Mouse (Mus musculus) hindbrain, embryonic 16.5 days (tissue): ENCODE measurements around the gene Ctsl. TPM values are rescaled to one million over a fixed set of nuclear protein-coding genes. Genes with fewer than 3 reads are reported as not detected.
A peak's percentile ranks its signal among the peaks of the same experiment; 100 is the strongest.

Experiments
- ATAC-seq: fragments of 200-750 bp; cut with Nextera tagmentation; 2 replicates; pipeline ENCODE4 v1.8.0; 2017; ENCODE audit warnings: moderate TSS enrichment, moderate library complexity
- H3K27ac ChIP-seq: fragments of 300-500 bp; sonication (generic); 2 replicates; pipeline ENCODE4 v1.5.1; 2014; ENCODE audit warnings: low read depth, mild to moderate bottlenecking, control low read depth, low read length, moderate library complexity
- H3K27me3 ChIP-seq: fragments of 300-500 bp; sonication (generic); replicated peaks from 2 replicates; pipeline ENCODE4 v1.6.1; 2014; ENCODE audit warnings: low read length; ENCODE audit not compliant: control insufficient read depth, insufficient read depth
- H3K36me3 ChIP-seq: fragments of 300-500 bp; sonication (generic); 2 replicates; pipeline ENCODE4 v1.6.1; 2014; ENCODE audit warnings: mild to moderate bottlenecking, low read length, moderate library complexity, mixed read lengths; ENCODE audit not compliant: control insufficient read depth, insufficient read depth
- H3K4me1 ChIP-seq: fragments of 300-500 bp; sonication (generic); 2 replicates; pipeline ENCODE4 v1.6.1; 2014; ENCODE audit warnings: low read depth, low read length; ENCODE audit not compliant: control insufficient read depth, insufficient read depth
- H3K4me2 ChIP-seq: fragments of 300-500 bp; sonication (generic); 2 replicates; pipeline ENCODE4 v1.6.1; 2014; ENCODE audit warnings: mild to moderate bottlenecking, low read length, control low read depth, moderate library complexity
- H3K4me3 ChIP-seq: fragments of 300-500 bp; sonication (generic); 2 replicates; pipeline ENCODE4 v1.5.1; 2014; ENCODE audit warnings: mild to moderate bottlenecking, low read length, control low read depth, moderate library complexity
- H3K9ac ChIP-seq: fragments of 300-500 bp; sonication (generic); 2 replicates; pipeline ENCODE4 v1.6.1; 2014; ENCODE audit warnings: low read depth, mild to moderate bottlenecking, control low read depth, low read length, moderate library complexity
- H3K9me3 ChIP-seq: fragments of 300-500 bp; sonication (generic); 2 replicates; pipeline ENCODE4 v1.6.1; 2014; ENCODE audit warnings: mild to moderate bottlenecking, low read length, moderate library complexity; ENCODE audit not compliant: control insufficient read depth
- WGBS: fragments of 180-500 bp; shearing (Covaris S2); extraction: QIAGEN DNeasy Blood & Tissue Kit; methylation state at CpG from one replicate; pipeline ENCODE4 v1.1.7; 2014; 5-methylcytosine and 5-hydroxymethylcytosine counted together
- polyA plus RNA-seq: library from polyadenylated mRNA; unstranded; fragments of >200 nt; fragmentation: Nextera tagmentation; extraction: Ambion mirVana; gene quantifications from 2 replicates; pipeline ENCODE4 v1.2.1, GENCODE M21; 2015

Ctsl gene
- polyA plus RNA-seq, 1 experiment from 2014 or later, result 197 TPM

- ATAC-seq, result peak; percentile 94
- WGBS, result under 1% methylated on average over 68 of the region's 74 CpGs
Measured at GRCm38 (mm10) chr13:64312024-64312915, 58.4 kb downstream of the Ctsl start, which contains the start of gene Aaed1. Gene Aaed1, minus strand, starts transcription at chr13:64312710.

DNA sequence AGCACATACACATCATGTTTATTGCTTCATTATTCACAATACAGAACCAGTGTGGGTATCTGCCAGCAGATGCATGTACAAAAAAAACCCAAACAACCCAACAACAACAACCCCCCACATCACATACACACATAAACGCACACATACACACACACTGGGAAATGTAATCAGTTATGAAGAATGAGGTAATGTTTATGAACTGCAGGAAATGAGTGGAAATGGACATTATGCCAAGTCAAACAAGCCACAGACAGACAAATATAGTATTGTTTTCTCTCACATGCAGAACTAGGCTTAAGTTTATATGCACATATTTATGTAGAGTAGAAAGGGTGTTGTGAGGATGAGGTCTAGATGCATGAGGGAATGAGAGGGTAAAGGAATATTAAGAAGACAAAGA lies 59.4 kb downstream of the Ctsl start:
- peaks cover 7% of the 10 kb centered on the region for H3K4me1 ChIP-seq
- H3K27ac ChIP-seq, result no peak overlapping the region
- H3K4me2 ChIP-seq, result peak overlapping the region; percentile 71
- no peak overlapping the region for H3K9ac ChIP-seq
- no peaks in the 10 kb centered on the region for H3K9me3 ChIP-seq
- 71% methylated on average over 1 of the region's 1 CpGs for WGBS
- H3K36me3 ChIP-seq, result no peaks in the 10 kb centered on the region
- H3K4me3 ChIP-seq, result peak overlapping the region; percentile 78; the same call in 1 of the 2 replicates
- no peaks in the 10 kb centered on the region for H3K27me3 ChIP-seq
- no peak for ATAC-seq

More at GRCm38 (mm10) chr13:64312024-64312915, 58.4 kb downstream of the Ctsl start, which contains the start of gene Aaed1:
- Histone ChIP-seq H3K27ac (peak within 1 kb of the TSS; percentile 87), H3K9me3 (no peaks in the 10 kb centered on the region), H3K9ac (peak within 1 kb of the TSS; percentile 76), H3K4me2 (peak within 1 kb of the TSS; percentile 71), H3K4me3 (peak within 1 kb of the TSS; percentile 78), H3K27me3 (no peaks in the 10 kb centered on the region), H3K36me3 (no peaks in the 10 kb centered on the region), H3K4me1 (peaks cover 7% of the 10 kb centered on the region)

GRCm38 (mm10) chr13:64310585-64310984 lies 60.1 kb downstream of the Ctsl start:
- 82% methylated on average over 6 of the region's 6 CpGs for WGBS
- H3K27me3 ChIP-seq, result no peaks in the 10 kb centered on the region
- H3K4me2 ChIP-seq, result no peak overlapping the region
- H3K9me3 ChIP-seq, result no peaks in the 10 kb centered on the region
- peaks cover 7% of the 10 kb centered on the region for H3K4me1 ChIP-seq
- no peak overlapping the region for H3K4me3 ChIP-seq
- ATAC-seq, result no peak
- H3K9ac ChIP-seq, result no peak overlapping the region
- no peak overlapping the region for H3K27ac ChIP-seq
- no peaks in the 10 kb centered on the region for H3K36me3 ChIP-seq

DNA sequence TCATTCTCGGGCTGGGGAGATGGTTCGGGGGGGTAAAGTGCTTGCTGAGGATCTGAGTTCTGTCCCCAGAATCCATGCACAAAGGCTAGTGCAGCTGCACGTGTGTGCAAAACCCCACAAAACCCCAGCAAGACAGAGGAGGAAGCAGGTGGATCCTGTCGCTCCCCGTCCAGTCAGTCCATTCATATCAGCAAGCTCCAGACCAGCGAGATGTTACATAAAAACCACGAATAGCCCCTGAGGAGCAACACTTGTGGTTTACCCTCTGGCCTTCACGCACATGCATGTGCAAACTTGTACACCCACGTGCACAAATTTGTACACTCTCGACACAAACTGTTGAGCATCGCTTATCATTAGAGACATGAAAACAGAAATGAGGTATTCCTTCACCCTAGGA lies 60.8 kb downstream of the Ctsl start:
- ATAC-seq, result no peak
- Histone ChIP-seq H3K4me2 (no peak overlapping the region), H3K27ac (no peak overlapping the region), H3K27me3 (no peaks in the 10 kb centered on the region), H3K4me3 (no peak overlapping the region), H3K4me1 (peaks cover 7% of the 10 kb centered on the region), H3K36me3 (peaks cover under 1% of the 10 kb centered on the region; the same call in 1 of the 2 replicates), H3K9me3 (no peaks in the 10 kb centered on the region), H3K9ac (no peak overlapping the region)
- WGBS, result 86% methylated on average over 11 of the region's 11 CpGs

Other genes starting within 250 kb of the Ctsl start
- gene Slc35d2, start 241.5 kb downstream of the Ctsl start, polyA plus RNA-seq, result 1.1 and 2.1 TPM in 2 replicates
- 6.2 and 7.3 TPM in 2 replicates for gene Zfp367, start 217.7 kb downstream of the Ctsl start, polyA plus RNA-seq
- 52.8 and 53.4 TPM in 2 replicates for gene Habp4, start 209.1 kb downstream of the Ctsl start, polyA plus RNA-seq
- gene Cdc14b, start 95.6 kb downstream of the Ctsl start, polyA plus RNA-seq, result 2.8 and 3.4 TPM in 2 replicates
- 12.5 and 15.3 TPM in 2 replicates for gene Aaed1, start 58.2 kb downstream of the Ctsl start, polyA plus RNA-seq
- 26.6 and 27.3 TPM in 2 replicates for gene Cdk20, start 61.4 kb upstream of the Ctsl start, polyA plus RNA-seq
- gene Fam240b, start 126.9 kb upstream of the Ctsl start, polyA plus RNA-seq, result 0.24 TPM in 1 of 2 replicates, not detected in the other